Mouse (Mus musculus) E14TG2a.4 (cell line): ENCODE results near the gene Msh5.

Experiments
- H3K27me3 ChIP-seq: 2 replicates; pipeline ENCODE4 v1.6.1; 2014; ENCODE audit warnings: low read length, control low read depth; ENCODE audit not compliant: insufficient read depth
- H3K36me3 ChIP-seq: 2 replicates; pipeline ENCODE4 v1.6.1; 2014; ENCODE audit warnings: low read length, control low read depth; ENCODE audit not compliant: insufficient read depth
- H3K4me1 ChIP-seq: replicated peaks from 2 replicates; pipeline ENCODE4 v1.6.1; 2014; ENCODE audit warnings: low read depth, low read length, control low read depth
- H3K4me3 ChIP-seq: replicated peaks from 2 replicates; pipeline ENCODE4 v1.5.1; 2014; ENCODE audit warnings: mild to moderate bottlenecking, low read length
- H3K9me3 ChIP-seq: 2 replicates; pipeline ENCODE4 v1.6.1; 2014; ENCODE audit warnings: low read length, control low read depth
- CTCF ChIP-seq: conservative IDR thresholded peaks from 2 replicates; pipeline ENCODE4 v1.5.1; 2014; ENCODE audit warnings: low read length
- NANOG ChIP-seq: IDR thresholded peaks from 2 replicates; pipeline ENCODE4 v1.6.1; 2014; ENCODE audit warnings: borderline replicate concordance, low read length, mixed read lengths
- POU5F1 ChIP-seq: IDR thresholded peaks from 2 replicates; pipeline ENCODE4 v1.6.1; 2014; ENCODE audit warnings: low read length, borderline replicate concordance

Gene Msh5

GRCm38 (mm10) chr17:35046681-35047455, at the start of gene Msh5:
Gene Msh5, minus strand, starts transcription at chr17:35046745.
- H3K4me1 ChIP-seq = peaks cover 60% of the 10 kb centered on the region
- no peaks in the 10 kb centered on the region for H3K9me3 ChIP-seq
- H3K4me3 ChIP-seq = peak within 1 kb of the TSS; percentile 86
- peaks cover 30% of the 10 kb centered on the region for H3K27me3 ChIP-seq
- no peak for TF ChIP-seq NANOG
- TF ChIP-seq POU5F1 = no peak
- no peak for TF ChIP-seq CTCF
- no peaks in the 10 kb centered on the region for H3K36me3 ChIP-seq

- H3K27me3 ChIP-seq = no peaks in the 10 kb centered on the region
These were observed 48.2 kb upstream of the Msh5 start for GRCm38 (mm10) chr17:35094475-35095365.

GRCm38 (mm10) chr17:35092403-35093198, 46.1 kb upstream of the Msh5 start:
- peaks cover 71% of the 10 kb centered on the region for H3K36me3 ChIP-seq
- peaks cover 57% of the 10 kb centered on the region for H3K4me1 ChIP-seq
- H3K9me3 ChIP-seq = no peaks in the 10 kb centered on the region
- H3K4me3 ChIP-seq = no peak overlapping the region
- no peaks in the 10 kb centered on the region for H3K27me3 ChIP-seq
- TF ChIP-seq CTCF (no peak), POU5F1 (no peak), NANOG (no peak)

More at GRCm38 (mm10) chr17:35094475-35095365, 48.2 kb upstream of the Msh5 start:
- Histone ChIP-seq H3K4me1 (peaks cover 68% of the 10 kb centered on the region), H3K36me3 (peaks cover 89% of the 10 kb centered on the region), H3K9me3 (no peaks in the 10 kb centered on the region), H3K4me3 (no peak overlapping the region)
- TF ChIP-seq NANOG (no peak), CTCF (no peak), POU5F1 (no peak)

- Histone ChIP-seq H3K9me3 (no peaks in the 10 kb centered on the region), H3K27me3 (no peaks in the 10 kb centered on the region), H3K4me3 (peak overlapping the region; percentile 88), H3K36me3 (peaks cover 49% of the 10 kb centered on the region), H3K4me1 (peaks cover 36% of the 10 kb centered on the region)
- TF ChIP-seq POU5F1 = no peak
These were observed 43.8 kb upstream of the Msh5 start for GRCm38 (mm10) chr17:35090166-35090932.

- H3K27me3 ChIP-seq = 0 out of 2 replicates have a peak, but pooled peaks cover 2% of the 10 kb centered on the region
- no peaks in the 10 kb centered on the region for H3K9me3 ChIP-seq
- H3K4me1 ChIP-seq = peaks cover 36% of the 10 kb centered on the region
- H3K4me3 ChIP-seq = peak within 1 kb of the TSS; percentile 88
- TF ChIP-seq CTCF (no peak), NANOG (no peak), POU5F1 (no peak)
- H3K36me3 ChIP-seq = peaks cover 36% of the 10 kb centered on the region
These were observed 42.5 kb upstream of the Msh5 start, which contains the start of gene Abhd16a for GRCm38 (mm10) chr17:35088825-35089644. Gene Abhd16a, plus strand, starts transcription at chr17:35089263.

- 0 out of 2 replicates have a peak, but pooled peaks cover 2% of the 10 kb centered on the region for H3K27me3 ChIP-seq
- peaks cover 32% of the 10 kb centered on the region for H3K4me1 ChIP-seq
- peaks cover 28% of the 10 kb centered on the region for H3K36me3 ChIP-seq
These were observed 41.6 kb upstream of the Msh5 start for GRCm38 (mm10) chr17:35088151-35088550.

GRCm38 (mm10) chr17:35085208-35085865, 38.8 kb upstream of the Msh5 start, which contains the start of gene Ly6g6f:
Gene Ly6g6f, minus strand, starts transcription at chr17:35085610.
- Histone ChIP-seq H3K4me3 (no peak within 1 kb of the TSS), H3K4me1 (peaks cover 22% of the 10 kb centered on the region), H3K27me3 (peaks cover 2% of the 10 kb centered on the region; the same call in 1 of the 2 replicates), H3K36me3 (peaks cover 2% of the 10 kb centered on the region), H3K9me3 (no peaks in the 10 kb centered on the region)
- TF ChIP-seq CTCF (no peak), POU5F1 (no peak), NANOG (no peak)

More at GRCm38 (mm10) chr17:35088151-35088550, 41.6 kb upstream of the Msh5 start:
- TF ChIP-seq POU5F1 (no peak), CTCF (peak; percentile 35)
- H3K9me3 ChIP-seq = no peaks in the 10 kb centered on the region
- no peak overlapping the region for H3K4me3 ChIP-seq
